Mouse (Mus musculus): ENCODE data around the gene Ubox5. TPM values are rescaled to one million over a fixed set of nuclear protein-coding genes. Genes with fewer than 3 reads are reported as not detected.

Gene Ubox5
- polyA plus RNA-seq, 1 experiment from 2014 or later, result 10.8 TPM

GRCm38 (mm10) chr2:130618972-130619371, 10.9 kb downstream of the Ubox5 start:
- H3K9me3 ChIP-seq (ENCODE audit: control insufficient read depth, low read length), result no peaks in the 10 kb centered on the region
- no peak for ATAC-seq (ENCODE audit: low read depth)
- no peak overlapping the region for H3K4me2 ChIP-seq (ENCODE audit: low read depth, low read length)
- H3K36me3 ChIP-seq (ENCODE audit: control insufficient read depth, insufficient read depth, low read length), result peaks cover 26% of the 10 kb centered on the region
- 91% methylated on average over 7 of the region's 7 CpGs for WGBS
- no peaks in the 10 kb centered on the region for H3K4me1 ChIP-seq (replicated peaks; ENCODE audit: control insufficient read depth, insufficient read depth, low read length)
- no peak overlapping the region for H3K27ac ChIP-seq (ENCODE audit: low read length)
- H3K27me3 ChIP-seq (ENCODE audit: control insufficient read depth, insufficient read depth, low read depth, low read length), result no peaks in the 10 kb centered on the region
- no peak overlapping the region for H3K9ac ChIP-seq (ENCODE audit: low read length)
- no peak overlapping the region for H3K4me3 ChIP-seq (ENCODE audit: low read length)

GRCm38 (mm10) chr2:130613091-130613490, 16.7 kb downstream of the Ubox5 start:
- 66% methylated on average over 3 of the region's 3 CpGs for WGBS

GRCm38 (mm10) chr2:130602195-130602594, 27.6 kb downstream of the Ubox5 start:
- no peak overlapping the region for H3K9ac ChIP-seq (ENCODE audit: low read length)
- H3K4me3 ChIP-seq (ENCODE audit: low read length), result no peak overlapping the region
- H3K4me2 ChIP-seq (ENCODE audit: low read depth, low read length), result no peak overlapping the region
- 60% methylated on average over 4 of the region's 4 CpGs for whole genome bisulfite sequencing
- H3K9me3 ChIP-seq (ENCODE audit: control insufficient read depth, low read length), result no peaks in the 10 kb centered on the region
- H3K27ac ChIP-seq (ENCODE audit: low read length), result peak overlapping the region; percentile 5; the same call in 1 of the 2 replicates
- H3K36me3 ChIP-seq (ENCODE audit: control insufficient read depth, insufficient read depth, low read length), result peaks cover 19% of the 10 kb centered on the region
- peak; percentile 91 for ATAC-seq (ENCODE audit: low read depth)
- H3K27me3 ChIP-seq (ENCODE audit: control insufficient read depth, insufficient read depth, low read depth, low read length), result no peaks in the 10 kb centered on the region
- no peaks in the 10 kb centered on the region for H3K4me1 ChIP-seq (replicated peaks; ENCODE audit: control insufficient read depth, insufficient read depth, low read length)

More at GRCm38 (mm10) chr2:130613091-130613490, 16.7 kb downstream of the Ubox5 start:
- H3K9me3 ChIP-seq (ENCODE audit: control insufficient read depth, low read length), result no peaks in the 10 kb centered on the region
- no peak overlapping the region for H3K4me3 ChIP-seq (ENCODE audit: low read length)
- no peak overlapping the region for H3K4me2 ChIP-seq (ENCODE audit: low read depth, low read length)
- no peak overlapping the region for H3K27ac ChIP-seq (ENCODE audit: low read length)
- H3K36me3 ChIP-seq (ENCODE audit: control insufficient read depth, insufficient read depth, low read length), result peaks cover 22% of the 10 kb centered on the region
- no peak overlapping the region for H3K9ac ChIP-seq (ENCODE audit: low read length)
- no peak for ATAC-seq (ENCODE audit: low read depth)
- H3K4me1 ChIP-seq (replicated peaks; ENCODE audit: control insufficient read depth, insufficient read depth, low read length), result no peaks in the 10 kb centered on the region
- no peaks in the 10 kb centered on the region for H3K27me3 ChIP-seq (ENCODE audit: control insufficient read depth, insufficient read depth, low read depth, low read length)

GRCm38 (mm10) chr2:130598399-130598798, 31.4 kb downstream of the Ubox5 start:
- WGBS, result 82% methylated on average over 3 of the region's 3 CpGs
- no peak overlapping the region for H3K27ac ChIP-seq (ENCODE audit: low read length)
- H3K4me3 ChIP-seq (ENCODE audit: low read length), result no peak overlapping the region
- H3K9ac ChIP-seq (ENCODE audit: low read length), result no peak overlapping the region
- no peaks in the 10 kb centered on the region for H3K27me3 ChIP-seq (ENCODE audit: control insufficient read depth, insufficient read depth, low read depth, low read length)
- H3K4me1 ChIP-seq (replicated peaks; ENCODE audit: control insufficient read depth, insufficient read depth, low read length), result no peaks in the 10 kb centered on the region
- ATAC-seq (ENCODE audit: low read depth), result no peak
- H3K36me3 ChIP-seq (ENCODE audit: control insufficient read depth, insufficient read depth, low read length), result peaks cover 29% of the 10 kb centered on the region
- H3K9me3 ChIP-seq (ENCODE audit: control insufficient read depth, low read length), result no peaks in the 10 kb centered on the region
- no peak overlapping the region for H3K4me2 ChIP-seq (ENCODE audit: low read depth, low read length)

GRCm38 (mm10) chr2:130597601-130598010, 32.2 kb downstream of the Ubox5 start:
- peaks cover 29% of the 10 kb centered on the region for H3K36me3 ChIP-seq (ENCODE audit: control insufficient read depth, insufficient read depth, low read length)
- 14% methylated on average over 1 of the region's 1 CpGs for WGBS

GRCm38 (mm10) chr2:130595596-130595995, 34.2 kb downstream of the Ubox5 start:
- H3K4me3 ChIP-seq (ENCODE audit: low read length), result no peak overlapping the region
- no peaks in the 10 kb centered on the region for H3K9me3 ChIP-seq (ENCODE audit: control insufficient read depth, low read length)
- H3K4me1 ChIP-seq (replicated peaks; ENCODE audit: control insufficient read depth, insufficient read depth, low read length), result no peaks in the 10 kb centered on the region
- WGBS, result 94% methylated on average over 1 of the region's 1 CpGs
- H3K36me3 ChIP-seq (ENCODE audit: control insufficient read depth, insufficient read depth, low read length), result peaks cover 29% of the 10 kb centered on the region
- H3K27me3 ChIP-seq (ENCODE audit: control insufficient read depth, insufficient read depth, low read depth, low read length), result no peaks in the 10 kb centered on the region
- no peak for ATAC-seq (ENCODE audit: low read depth)
- no peak overlapping the region for H3K9ac ChIP-seq (ENCODE audit: low read length)
- H3K4me2 ChIP-seq (ENCODE audit: low read depth, low read length), result no peak overlapping the region
- no peak overlapping the region for H3K27ac ChIP-seq (ENCODE audit: low read length)

More at GRCm38 (mm10) chr2:130597601-130598010, 32.2 kb downstream of the Ubox5 start:
- Histone ChIP-seq H3K4me2 (ENCODE audit: low read depth, low read length) (no peak overlapping the region), H3K9ac (ENCODE audit: low read length) (no peak overlapping the region), H3K4me1 (replicated peaks; ENCODE audit: control insufficient read depth, insufficient read depth, low read length) (no peaks in the 10 kb centered on the region), H3K9me3 (ENCODE audit: control insufficient read depth, low read length) (no peaks in the 10 kb centered on the region), H3K4me3 (ENCODE audit: low read length) (no peak overlapping the region), H3K27ac (ENCODE audit: low read length) (no peak overlapping the region), H3K27me3 (ENCODE audit: control insufficient read depth, insufficient read depth, low read depth, low read length) (no peaks in the 10 kb centered on the region)
- ATAC-seq (ENCODE audit: low read depth), result 0 out of 2 replicates have a peak, but pooled peaks have one; percentile 13

GRCm38 (mm10) chr2:130591016-130591415, 38.8 kb downstream of the Ubox5 start:
- Histone ChIP-seq H3K36me3 (ENCODE audit: control insufficient read depth, insufficient read depth, low read length) (peaks cover 4% of the 10 kb centered on the region), H3K4me3 (ENCODE audit: low read length) (no peak overlapping the region), H3K27ac (ENCODE audit: low read length) (no peak overlapping the region), H3K27me3 (ENCODE audit: control insufficient read depth, insufficient read depth, low read depth, low read length) (no peaks in the 10 kb centered on the region), H3K4me2 (ENCODE audit: low read depth, low read length) (no peak overlapping the region), H3K9ac (ENCODE audit: low read length) (no peak overlapping the region), H3K9me3 (ENCODE audit: control insufficient read depth, low read length) (no peaks in the 10 kb centered on the region), H3K4me1 (replicated peaks; ENCODE audit: control insufficient read depth, insufficient read depth, low read length) (no peaks in the 10 kb centered on the region)
- no peak for ATAC-seq (ENCODE audit: low read depth)
- 87% methylated on average over 2 of the region's 2 CpGs for WGBS

GRCm38 (mm10) chr2:130589761-130590160, 40.1 kb downstream of the Ubox5 start:
- WGBS, result 85% methylated on average over 2 of the region's 2 CpGs
- Histone ChIP-seq H3K27ac (ENCODE audit: low read length) (no peak overlapping the region), H3K36me3 (ENCODE audit: control insufficient read depth, insufficient read depth, low read length) (peaks cover 2% of the 10 kb centered on the region), H3K9me3 (ENCODE audit: control insufficient read depth, low read length) (no peaks in the 10 kb centered on the region), H3K4me3 (ENCODE audit: low read length) (no peak overlapping the region), H3K27me3 (ENCODE audit: control insufficient read depth, insufficient read depth, low read depth, low read length) (no peaks in the 10 kb centered on the region), H3K4me2 (ENCODE audit: low read depth, low read length) (no peak overlapping the region), H3K4me1 (replicated peaks; ENCODE audit: control insufficient read depth, insufficient read depth, low read length) (no peaks in the 10 kb centered on the region), H3K9ac (ENCODE audit: low read length) (no peak overlapping the region)
- ATAC-seq (ENCODE audit: low read depth), result 0 out of 2 replicates have a peak, but pooled peaks have one; percentile 10

GRCm38 (mm10) chr2:130589157-130589556, 40.7 kb downstream of the Ubox5 start:
- no peak for ATAC-seq (ENCODE audit: low read depth)
- Histone ChIP-seq H3K27ac (ENCODE audit: low read length) (no peak overlapping the region), H3K27me3 (ENCODE audit: control insufficient read depth, insufficient read depth, low read depth, low read length) (no peaks in the 10 kb centered on the region), H3K9me3 (ENCODE audit: control insufficient read depth, low read length) (no peaks in the 10 kb centered on the region), H3K4me1 (replicated peaks; ENCODE audit: control insufficient read depth, insufficient read depth, low read length) (no peaks in the 10 kb centered on the region), H3K9ac (ENCODE audit: low read length) (no peak overlapping the region), H3K4me3 (ENCODE audit: low read length) (no peak overlapping the region), H3K4me2 (ENCODE audit: low read depth, low read length) (no peak overlapping the region), H3K36me3 (ENCODE audit: control insufficient read depth, insufficient read depth, low read length) (no peaks in the 10 kb centered on the region; the same call in none of the 2 replicates)
- WGBS, result 60% methylated on average over 4 of the region's 4 CpGs

- Histone ChIP-seq H3K9ac (ENCODE audit: low read length) (no peak overlapping the region), H3K4me3 (ENCODE audit: low read length) (no peak overlapping the region), H3K4me2 (ENCODE audit: low read depth, low read length) (no peak overlapping the region), H3K36me3 (ENCODE audit: control insufficient read depth, insufficient read depth, low read length) (no peaks in the 10 kb centered on the region; the same call in none of the 2 replicates), H3K4me1 (replicated peaks; ENCODE audit: control insufficient read depth, insufficient read depth, low read length) (no peaks in the 10 kb centered on the region), H3K27ac (ENCODE audit: low read length) (no peak overlapping the region), H3K9me3 (ENCODE audit: control insufficient read depth, low read length) (no peaks in the 10 kb centered on the region), H3K27me3 (ENCODE audit: control insufficient read depth, insufficient read depth, low read depth, low read length) (peaks cover under 1% of the 10 kb centered on the region; the same call in 1 of the 2 replicates)
- WGBS, result 66% methylated on average over 2 of the region's 2 CpGs
- ATAC-seq (ENCODE audit: low read depth), result no peak
Measured at GRCm38 (mm10) chr2:130588373-130588772, 41.5 kb downstream of the Ubox5 start.

All from lung, embryonic 16.5 days (tissue).